Mouse (Mus musculus) spleen, adult 2 months (tissue): ENCODE results near the gene Abcb10. TPM values are rescaled to one million over a fixed set of nuclear protein-coding genes. Genes with fewer than 3 reads are reported as not detected.
"Not testable (repeated sequence)": the region's sequence is repeated elsewhere in the genome, so short reads cannot be mapped to it uniquely, and the experiment has no call there.

Experiments used
- DNase-seq, 2 experiments: peaks; one replicate each; pipeline versions ENCODE4 v3.0.0 to v3.0.0-alpha.2; 2012 to 2021; ENCODE audit warnings: low spot score in 2 of 2, low read depth in 1 of 2
- H3K27ac ChIP-seq: fragments of 200-500 bp; 2 replicates; pipeline ENCODE4 v1.5.1; 2012; ENCODE audit warnings: low read length, inconsistent platforms; ENCODE audit not compliant: insufficient read depth
- H3K27me3 ChIP-seq: fragments of 200-500 bp; 2 replicates; pipeline ENCODE4 v1.6.1; 2012; ENCODE audit warnings: mild to moderate bottlenecking, moderate library complexity, low read length, inconsistent platforms; ENCODE audit not compliant: control insufficient read depth, insufficient read depth
- H3K36me3 ChIP-seq: fragments of 200-500 bp; 2 replicates; pipeline ENCODE4 v1.6.1; 2012; ENCODE audit warnings: mild to moderate bottlenecking, low read length, inconsistent platforms; ENCODE audit not compliant: control insufficient read depth, insufficient read depth
- H3K4me1 ChIP-seq: fragments of 200-500 bp; 2 replicates; pipeline ENCODE4 v1.6.1; 2011; ENCODE audit warnings: inconsistent platforms; ENCODE audit not compliant: control insufficient read depth, insufficient read depth, insufficient read length
- H3K4me3 ChIP-seq: fragments of 200-500 bp; 2 replicates; pipeline ENCODE4 v1.5.1; 2011; ENCODE audit warnings: mild to moderate bottlenecking, inconsistent platforms; ENCODE audit not compliant: insufficient read depth, insufficient read length; ENCODE audit errors: extremely low read depth
- CTCF ChIP-seq: fragments of 200-500 bp; IDR thresholded peaks from 2 replicates; pipeline ENCODE4 v1.5.1; 2011; ENCODE audit warnings: mild to moderate bottlenecking, inconsistent platforms; ENCODE audit not compliant: insufficient read depth, insufficient read length, insufficient replicate concordance; ENCODE audit errors: extremely low read depth
- POLR2A ChIP-seq: fragments of 200-500 bp; IDR thresholded peaks from 2 replicates; pipeline ENCODE4 v1.6.1; 2011; ENCODE audit warnings: low read depth, low read length, inconsistent platforms
- WGBS: fragments of 180-500 bp; shearing (Covaris S2); methylation state at CpG from one replicate; pipeline ENCODE4 v1.1.7; 2018; 5-methylcytosine and 5-hydroxymethylcytosine counted together
- polyA plus RNA-seq: library from polyadenylated mRNA; depleted of rRNA; stranded (reverse); fragments of >200 nt; gene quantifications from 2 replicates; pipeline ENCODE4 v1.2.3, GENCODE M21; 2012

Abcb10 gene
- polyA plus RNA-seq, 1 experiment, result 22.6 TPM

GRCm38 (mm10) chr8:123961371-123961770 lies 21.6 kb downstream of the Abcb10 start:
- TF ChIP-seq POLR2A (no peak), CTCF (no peak)
- peaks cover 7% of the 10 kb centered on the region for H3K36me3 ChIP-seq

DNA sequence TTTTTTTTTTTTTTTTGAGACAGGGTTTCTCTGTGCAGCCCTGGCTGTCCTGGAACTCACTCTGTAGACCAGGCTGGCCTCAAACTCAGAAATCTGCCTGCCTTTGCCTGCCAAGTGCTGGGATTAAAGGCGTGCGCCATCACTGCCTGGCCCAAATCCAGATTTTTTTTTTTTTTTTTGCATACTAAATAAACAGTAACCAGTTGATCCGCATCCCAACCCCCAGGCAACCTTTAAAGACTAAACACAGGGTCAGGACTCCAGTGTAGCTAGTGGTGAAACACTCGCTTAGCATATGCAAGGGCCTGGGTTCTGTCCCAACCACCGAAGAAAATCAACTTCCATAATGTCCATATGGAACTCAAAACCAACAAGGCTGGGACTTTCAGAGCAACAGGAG lies 22.4 kb downstream of the Abcb10 start:
- not testable (repeated sequence) for H3K4me3 ChIP-seq, DNase-seq
- 93% methylated on average over 5 of the region's 5 CpGs for WGBS

More at GRCm38 (mm10) chr8:123961371-123961770, 21.6 kb downstream of the Abcb10 start:
- Histone ChIP-seq H3K4me3 (no peak overlapping the region), H3K4me1 (no peaks in the 10 kb centered on the region), H3K27ac (no peak overlapping the region), H3K27me3 (no peaks in the 10 kb centered on the region)
- DNase-seq, result no peak
- WGBS, result 83% methylated on average over 1 of the region's 1 CpGs

GRCm38 (mm10) chr8:123960056-123960455 lies 22.9 kb downstream of the Abcb10 start:
- Histone ChIP-seq H3K27me3 (no peaks in the 10 kb centered on the region), H3K4me1 (no peaks in the 10 kb centered on the region), H3K4me3 (no peak overlapping the region), H3K36me3 (peaks cover 7% of the 10 kb centered on the region), H3K27ac (no peak overlapping the region)
- no peak for DNase-seq
- TF ChIP-seq POLR2A, result no peak
- no peak for TF ChIP-seq CTCF
- 91% methylated on average over 9 of the region's 9 CpGs for WGBS

More for the DNA sequence above, 22.4 kb downstream of the Abcb10 start:
- H3K27me3 ChIP-seq, H3K4me1 ChIP-seq, H3K27ac ChIP-seq, H3K36me3 ChIP-seq: not testable (repeated sequence)

- no peak for TF ChIP-seq CTCF
- no peak for TF ChIP-seq POLR2A
- no peak overlapping the region for H3K4me3 ChIP-seq
- no peaks in the 10 kb centered on the region; the same call in 1 of the 2 replicates for H3K4me1 ChIP-seq
- no peak overlapping the region for H3K27ac ChIP-seq
- WGBS, result 93% methylated on average over 6 of the region's 6 CpGs
- peaks cover 6% of the 10 kb centered on the region for H3K36me3 ChIP-seq
- H3K27me3 ChIP-seq, result no peaks in the 10 kb centered on the region
- no peak for DNase-seq
Measured at GRCm38 (mm10) chr8:123959473-123959872, 23.4 kb downstream of the Abcb10 start.

DNA sequence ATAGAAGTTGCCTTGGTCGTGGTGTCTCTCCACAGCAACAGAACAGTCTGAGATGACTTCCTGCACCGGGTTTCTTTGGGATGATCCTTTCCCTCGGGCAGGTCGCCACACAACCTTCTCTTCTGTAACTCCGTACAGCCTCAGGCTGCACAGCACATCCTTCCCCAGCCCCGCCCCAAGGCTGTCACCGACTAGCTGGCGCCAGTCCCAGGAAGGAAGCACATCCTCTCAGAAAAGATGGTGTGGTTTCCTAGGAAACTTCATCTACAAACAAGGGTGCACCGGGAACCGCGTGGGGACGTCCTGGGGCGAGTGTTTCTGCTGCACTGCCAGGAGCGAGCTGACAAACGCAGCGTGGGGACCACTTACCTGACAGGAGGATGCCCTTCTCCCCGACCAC lies 24.8 kb downstream of the Abcb10 start:
- DNase-seq, result no peak
- Histone ChIP-seq H3K4me3 (no peak overlapping the region), H3K36me3 (peaks cover 3% of the 10 kb centered on the region), H3K27me3 (no peaks in the 10 kb centered on the region), H3K4me1 (peaks cover 1% of the 10 kb centered on the region; the same call in 1 of the 2 replicates), H3K27ac (no peak overlapping the region)
- 88% methylated on average over 17 of the region's 17 CpGs for WGBS
- TF ChIP-seq POLR2A, result no peak

GRCm38 (mm10) chr8:123954246-123954645 lies 28.7 kb downstream of the Abcb10 start:
- Histone ChIP-seq H3K27ac (peak overlapping the region; percentile 78), H3K36me3 (peaks cover 2% of the 10 kb centered on the region), H3K4me1 (peaks cover 5% of the 10 kb centered on the region; the same call in 1 of the 2 replicates), H3K27me3 (no peaks in the 10 kb centered on the region), H3K4me3 (no peak overlapping the region)
- DNase-seq, result peak in 1 of 2 experiments; percentile 27
- WGBS, result 78% methylated on average over 8 of the region's 8 CpGs
- TF ChIP-seq CTCF (no peak), POLR2A (no peak)

DNA sequence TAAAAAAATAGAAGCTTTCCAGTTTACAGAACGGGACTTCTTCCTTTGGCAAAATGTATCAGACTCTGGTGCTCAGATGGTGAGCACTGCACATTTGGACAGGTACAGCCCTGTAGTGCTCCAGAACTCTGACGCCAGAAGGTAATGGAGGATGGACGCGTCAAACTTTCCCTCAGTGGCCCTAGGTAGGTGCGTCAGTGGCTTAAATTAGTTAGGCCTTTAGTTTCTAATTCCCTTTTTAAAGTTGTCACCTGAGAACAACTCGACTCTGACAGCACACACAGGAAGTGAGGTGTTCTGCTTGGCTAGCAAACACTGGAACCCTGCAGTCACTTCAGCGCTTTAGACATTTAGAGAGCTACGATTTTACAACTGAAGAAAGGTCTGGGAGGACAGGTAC lies 29.2 kb downstream of the Abcb10 start:
- peak; percentile 54 to 82 for DNase-seq
- Histone ChIP-seq H3K4me1 (peaks cover 5% of the 10 kb centered on the region; the same call in 1 of the 2 replicates), H3K4me3 (no peak overlapping the region), H3K36me3 (peaks cover 2% of the 10 kb centered on the region), H3K27me3 (no peaks in the 10 kb centered on the region), H3K27ac (peak overlapping the region; percentile 78)
- TF ChIP-seq CTCF, result no peak
- 69% methylated on average over 8 of the region's 8 CpGs for WGBS
